Mouse (Mus musculus): ENCODE results near the gene Wdr3.
A peak's percentile ranks its signal among the peaks of the same experiment; 100 is the strongest.

GRCm38 (mm10) chr3:100162315-100163105, at the start of gene Wdr3, which contains the start of gene Gdap2:
- TF ChIP-seq CTCF (IDR thresholded peaks at IDR 0.05; ENCODE audit: low read depth, low read length) (no peak), POLR2A (IDR thresholded peaks at IDR 0.05; ENCODE audit: borderline replicate concordance, low read depth, low read length) (peak; percentile 69)

Data from bone marrow macrophage, adult 2 months (primary cell).